Mouse (Mus musculus): ENCODE data around the gene Hsd17b14. TPM values are rescaled to one million over a fixed set of nuclear protein-coding genes. Genes with fewer than 3 reads are reported as not detected.

The Hsd17b14 gene
- polyA plus RNA-seq, 1 experiment from 2014 or later, result 0.14 TPM

GRCm38 (mm10) chr7:45595176-45595575 is 40.5 kb downstream of the Hsd17b14 start:
- 84% methylated on average over 4 of the region's 4 CpGs for WGBS
- Histone ChIP-seq H3K4me1 (no peaks in the 10 kb centered on the region), H3K4me2 (no peak overlapping the region), H3K4me3 (no peak overlapping the region), H3K9me3 (replicated peaks) (no peaks in the 10 kb centered on the region), H3K36me3 (ENCODE audit: poor library complexity, severe bottlenecking) (no peaks in the 10 kb centered on the region), H3K27me3 (no peaks in the 10 kb centered on the region), H3K27ac (no peak overlapping the region), H3K9ac (no peak overlapping the region)
- no peak for ATAC-seq

GRCm38 (mm10) chr7:45596107-45596506 is 41.4 kb downstream of the Hsd17b14 start:
- Histone ChIP-seq H3K27ac (no peak overlapping the region), H3K36me3 (ENCODE audit: poor library complexity, severe bottlenecking) (no peaks in the 10 kb centered on the region), H3K9ac (no peak overlapping the region), H3K4me2 (no peak overlapping the region), H3K9me3 (replicated peaks) (no peaks in the 10 kb centered on the region), H3K4me1 (no peaks in the 10 kb centered on the region), H3K27me3 (no peaks in the 10 kb centered on the region), H3K4me3 (no peak overlapping the region)
- 70% methylated on average over 1 of the region's 1 CpGs for WGBS
- ATAC-seq, result no peak

- no peak overlapping the region for H3K27ac ChIP-seq
- ATAC-seq, result no peak
- 91% methylated on average over 5 of the region's 5 CpGs for WGBS
- no peaks in the 10 kb centered on the region for H3K36me3 ChIP-seq (ENCODE audit: poor library complexity, severe bottlenecking)
- no peak overlapping the region for H3K9ac ChIP-seq
- H3K9me3 ChIP-seq (replicated peaks), result no peaks in the 10 kb centered on the region
- no peaks in the 10 kb centered on the region for H3K27me3 ChIP-seq
- H3K4me3 ChIP-seq, result no peak overlapping the region
- H3K4me1 ChIP-seq, result no peaks in the 10 kb centered on the region
- no peak overlapping the region for H3K4me2 ChIP-seq
Measured at GRCm38 (mm10) chr7:45597013-45597412, 42.3 kb downstream of the Hsd17b14 start.

- 95% methylated on average over 6 of the region's 6 CpGs for WGBS
- ATAC-seq, result no peak
- H3K27me3 ChIP-seq, result no peaks in the 10 kb centered on the region
- no peak overlapping the region for H3K9ac ChIP-seq
- H3K4me3 ChIP-seq, result no peak overlapping the region
- H3K4me1 ChIP-seq, result no peaks in the 10 kb centered on the region
- H3K4me2 ChIP-seq, result no peak overlapping the region
- H3K36me3 ChIP-seq (ENCODE audit: poor library complexity, severe bottlenecking), result no peaks in the 10 kb centered on the region
- H3K27ac ChIP-seq, result no peak overlapping the region
- no peaks in the 10 kb centered on the region for H3K9me3 ChIP-seq (replicated peaks)
Measured at GRCm38 (mm10) chr7:45597527-45597926, 42.8 kb downstream of the Hsd17b14 start.

- Histone ChIP-seq H3K27me3 (no peaks in the 10 kb centered on the region), H3K4me2 (no peak overlapping the region), H3K27ac (no peak overlapping the region), H3K9ac (no peak overlapping the region), H3K9me3 (replicated peaks) (no peaks in the 10 kb centered on the region; the same call in 1 of the 2 replicates), H3K4me1 (no peaks in the 10 kb centered on the region), H3K4me3 (no peak overlapping the region), H3K36me3 (ENCODE audit: poor library complexity, severe bottlenecking) (no peaks in the 10 kb centered on the region)
- no peak for ATAC-seq
- 54% methylated on average over 18 of the region's 18 CpGs for WGBS
Measured at GRCm38 (mm10) chr7:45598960-45599879, 44.5 kb downstream of the Hsd17b14 start.

DNA sequence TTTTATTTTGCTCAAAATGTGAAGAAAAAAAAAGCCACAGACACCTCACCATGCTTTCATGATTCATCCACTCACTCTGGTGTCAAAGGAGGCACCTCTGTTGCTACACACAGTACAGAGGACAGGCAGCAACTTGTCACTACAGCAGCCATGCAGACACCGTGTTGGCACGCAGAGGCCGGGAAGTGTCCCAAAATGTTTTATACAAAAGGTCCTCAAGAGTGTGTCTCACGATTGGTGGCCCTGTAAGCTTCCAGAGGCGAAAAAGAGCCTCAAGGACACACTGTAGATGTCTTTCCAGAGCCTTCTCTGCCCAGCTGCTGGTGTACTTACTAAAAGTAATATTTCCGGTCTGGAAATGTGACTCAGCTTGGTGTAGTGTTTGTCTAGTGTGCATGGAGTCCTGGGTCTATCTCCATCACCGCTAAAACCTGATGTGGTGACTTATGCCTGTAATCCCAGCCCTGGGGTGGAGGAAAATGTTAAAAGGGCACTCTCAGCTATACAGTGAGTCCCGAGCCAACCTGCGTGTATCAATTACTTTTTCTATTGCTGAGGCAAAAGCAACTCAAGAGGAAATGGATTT is 51.1 kb downstream of the Hsd17b14 start:
- WGBS, result 81% methylated on average over 9 of the region's 9 CpGs
- Histone ChIP-seq H3K4me3 (no peak overlapping the region), H3K4me1 (no peaks in the 10 kb centered on the region), H3K27me3 (no peaks in the 10 kb centered on the region), H3K9ac (no peak overlapping the region), H3K36me3 (ENCODE audit: poor library complexity, severe bottlenecking) (no peaks in the 10 kb centered on the region), H3K9me3 (replicated peaks) (no peaks in the 10 kb centered on the region; the same call in 1 of the 2 replicates), H3K4me2 (no peak overlapping the region), H3K27ac (no peak overlapping the region)
- ATAC-seq, result no peak

DNA sequence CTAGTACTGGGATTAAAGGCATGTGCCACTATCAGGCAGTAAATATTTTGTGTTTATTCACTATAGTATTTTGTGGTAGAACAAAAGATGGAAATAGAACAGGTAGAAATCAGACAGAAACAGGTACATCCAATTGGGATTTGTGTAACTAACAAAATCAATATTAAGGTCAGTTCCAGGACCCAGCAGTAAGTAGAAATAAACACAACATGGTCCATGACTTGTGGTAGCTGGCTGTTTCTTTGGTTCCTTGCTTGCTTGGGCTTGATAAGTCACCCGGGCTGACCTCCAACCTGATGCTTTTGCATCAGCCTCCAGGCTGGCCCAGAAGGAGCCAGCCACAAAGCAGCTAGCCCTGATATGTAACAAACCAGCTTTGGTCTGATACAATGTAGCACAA is 54.8 kb downstream of the Hsd17b14 start:
- ATAC-seq, result no peak
- no peaks in the 10 kb centered on the region for H3K36me3 ChIP-seq (ENCODE audit: poor library complexity, severe bottlenecking)
- H3K4me1 ChIP-seq, result no peaks in the 10 kb centered on the region
- 73% methylated on average over 1 of the region's 1 CpGs for WGBS
- H3K4me2 ChIP-seq, result no peak overlapping the region
- H3K9me3 ChIP-seq (replicated peaks), result no peaks in the 10 kb centered on the region
- no peak overlapping the region for H3K27ac ChIP-seq
- no peak overlapping the region for H3K9ac ChIP-seq
- H3K4me3 ChIP-seq, result no peak overlapping the region
- H3K27me3 ChIP-seq, result no peaks in the 10 kb centered on the region

- no peak overlapping the region for H3K4me2 ChIP-seq
- no peak for ATAC-seq
- no peaks in the 10 kb centered on the region for H3K36me3 ChIP-seq (ENCODE audit: poor library complexity, severe bottlenecking)
- H3K9ac ChIP-seq, result no peak overlapping the region
- no peaks in the 10 kb centered on the region for H3K9me3 ChIP-seq (replicated peaks)
- H3K27ac ChIP-seq, result no peak overlapping the region
- WGBS, result 29% methylated on average over 6 of the region's 6 CpGs
- H3K4me1 ChIP-seq, result peaks cover 5% of the 10 kb centered on the region
- no peak overlapping the region for H3K4me3 ChIP-seq
- H3K27me3 ChIP-seq, result peaks cover 49% of the 10 kb centered on the region
Measured at GRCm38 (mm10) chr7:45616277-45616676, 61.6 kb downstream of the Hsd17b14 start.

DNA sequence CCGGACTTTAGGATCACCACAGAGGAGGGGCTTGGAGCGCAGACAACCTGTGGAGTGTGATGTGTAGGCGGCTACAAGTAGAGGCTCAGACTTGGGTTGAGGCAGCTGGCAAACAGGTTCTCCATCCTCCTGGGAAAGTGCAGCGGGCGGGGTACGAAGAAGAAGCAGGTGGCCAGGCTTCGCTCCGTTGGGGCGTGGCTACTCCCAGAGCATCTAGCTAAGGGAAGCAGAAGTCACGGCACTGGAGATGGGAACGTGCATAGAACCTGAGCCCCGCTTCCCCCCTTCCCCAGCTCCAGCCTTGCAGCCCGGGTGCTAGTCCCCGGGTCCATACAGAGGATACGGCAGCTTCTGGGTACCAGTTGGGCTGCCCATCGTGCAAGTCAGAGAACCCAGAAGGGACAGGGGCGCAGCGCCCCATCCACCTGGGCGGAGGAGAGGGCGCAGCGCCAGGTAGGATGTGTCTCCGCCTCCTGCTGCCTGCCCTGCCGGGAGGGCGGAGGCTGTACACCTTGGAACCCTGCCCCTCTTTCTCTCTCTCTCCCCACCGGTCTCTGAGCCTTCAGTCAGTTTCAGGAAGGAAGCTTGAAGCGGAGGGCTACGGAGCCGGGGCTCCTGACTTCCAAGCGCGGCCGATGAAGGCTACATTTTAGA is 62.5 kb downstream of the Hsd17b14 start, which contains the start of gene Fut1:
Fut1 (plus strand) TSS at position 248 of the 654 bp plus-strand sequence.
- Histone ChIP-seq H3K4me2 (peak within 1 kb of the TSS; percentile 21; the same call in 1 of the 2 replicates), H3K36me3 (ENCODE audit: poor library complexity, severe bottlenecking) (no peaks in the 10 kb centered on the region), H3K9ac (0 out of 2 replicates have a peak within 1 kb of the TSS, but pooled peaks have one; percentile 27), H3K4me3 (0 out of 2 replicates have a peak within 1 kb of the TSS, but pooled peaks have one; percentile 6), H3K27me3 (peaks cover 49% of the 10 kb centered on the region), H3K27ac (no peak within 1 kb of the TSS), H3K9me3 (replicated peaks) (no peaks in the 10 kb centered on the region), H3K4me1 (peaks cover 5% of the 10 kb centered on the region)
- ATAC-seq, result no peak
- 6% methylated on average over 31 of the region's 31 CpGs for WGBS

Other genes with a start within 250 kb of the Hsd17b14 start
- 5.0 and 6.4 TPM in 2 replicates for gene Trpm4, start 221.1 kb upstream of the Hsd17b14 start, polyA plus RNA-seq (2015; fragmentation: Nextera tagmentation; extraction: Ambion mirVana)
- 0.06 TPM in 1 of 2 replicates, not detected in the other for gene Hrc, start 219.6 kb upstream of the Hsd17b14 start, polyA plus RNA-seq (2015; fragmentation: Nextera tagmentation; extraction: Ambion mirVana)
- gene Ppfia3, start 187.9 kb upstream of the Hsd17b14 start, polyA plus RNA-seq (2015; fragmentation: Nextera tagmentation; extraction: Ambion mirVana), result 12.0 and 12.7 TPM in 2 replicates
- 2.9 and 4.5 TPM in 2 replicates for gene Lin7b, start 184.3 kb upstream of the Hsd17b14 start, polyA plus RNA-seq (2015; fragmentation: Nextera tagmentation; extraction: Ambion mirVana)
- 250 and 254 TPM in 2 replicates for gene Snrnp70, start 159.2 kb upstream of the Hsd17b14 start, polyA plus RNA-seq (2015; fragmentation: Nextera tagmentation; extraction: Ambion mirVana)
- gene Kcna7, start 149.2 kb upstream of the Hsd17b14 start, polyA plus RNA-seq (2015; fragmentation: Nextera tagmentation; extraction: Ambion mirVana), result not detected in 2 replicates
- gene Ntf5, start 141.2 kb upstream of the Hsd17b14 start, polyA plus RNA-seq (2015; fragmentation: Nextera tagmentation; extraction: Ambion mirVana), result not detected in 2 replicates
- 0.44 and 1.1 TPM in 2 replicates for gene Lhb, start 134.1 kb upstream of the Hsd17b14 start, polyA plus RNA-seq (2015; fragmentation: Nextera tagmentation; extraction: Ambion mirVana)
- gene Gys1, start 120.0 kb upstream of the Hsd17b14 start, polyA plus RNA-seq (2015; fragmentation: Nextera tagmentation; extraction: Ambion mirVana), result 20.9 and 23.0 TPM in 2 replicates
- 153 and 173 TPM in 2 replicates for gene Ruvbl2, start 116.8 kb upstream of the Hsd17b14 start, polyA plus RNA-seq (2015; fragmentation: Nextera tagmentation; extraction: Ambion mirVana)
- gene Ftl1, start 95.0 kb upstream of the Hsd17b14 start, polyA plus RNA-seq (2015; fragmentation: Nextera tagmentation; extraction: Ambion mirVana), result 6,730 and 6,791 TPM in 2 replicates
- 243 and 272 TPM in 2 replicates for gene Bax, start 88.0 kb upstream of the Hsd17b14 start, polyA plus RNA-seq (2015; fragmentation: Nextera tagmentation; extraction: Ambion mirVana)
- 0.11 and 0.22 TPM in 2 replicates for gene Tulp2, start 73.0 kb upstream of the Hsd17b14 start, polyA plus RNA-seq (2015; fragmentation: Nextera tagmentation; extraction: Ambion mirVana)
- gene Gm45808, start 68.1 kb upstream of the Hsd17b14 start, polyA plus RNA-seq (2015; fragmentation: Nextera tagmentation; extraction: Ambion mirVana), result 0.26 TPM in 1 of 2 replicates, not detected in the other
- 2.7 and 3.1 TPM in 2 replicates for gene Dhdh, start 66.1 kb upstream of the Hsd17b14 start, polyA plus RNA-seq (2015; fragmentation: Nextera tagmentation; extraction: Ambion mirVana)
- 73.2 and 85.4 TPM in 2 replicates for gene Nucb1, start 44.5 kb upstream of the Hsd17b14 start, polyA plus RNA-seq (2015; fragmentation: Nextera tagmentation; extraction: Ambion mirVana)
- 13.5 and 15.3 TPM in 2 replicates for gene Ppp1r15a, start 28.6 kb upstream of the Hsd17b14 start, polyA plus RNA-seq (2015; fragmentation: Nextera tagmentation; extraction: Ambion mirVana)
- 0.28 and 0.50 TPM in 2 replicates for gene Plekha4, start 28.6 kb upstream of the Hsd17b14 start, polyA plus RNA-seq (2015; fragmentation: Nextera tagmentation; extraction: Ambion mirVana)
- gene Bcat2, start 15.3 kb downstream of the Hsd17b14 start, polyA plus RNA-seq (2015; fragmentation: Nextera tagmentation; extraction: Ambion mirVana), result 18.9 and 23.7 TPM in 2 replicates
- gene Fgf21, start 60.6 kb downstream of the Hsd17b14 start, polyA plus RNA-seq (2015; fragmentation: Nextera tagmentation; extraction: Ambion mirVana), result 0.19 TPM in 1 of 2 replicates, not detected in the other
- gene Fut1, start 62.4 kb downstream of the Hsd17b14 start, polyA plus RNA-seq (2015; fragmentation: Nextera tagmentation; extraction: Ambion mirVana), result not detected in 2 replicates
- 0.10 TPM in 1 of 2 replicates, not detected in the other for gene Izumo1, start 66.9 kb downstream of the Hsd17b14 start, polyA plus RNA-seq (2015; fragmentation: Nextera tagmentation; extraction: Ambion mirVana)
- 5.7 TPM in 2 replicates for gene Rasip1, start 72.6 kb downstream of the Hsd17b14 start, polyA plus RNA-seq (2015; fragmentation: Nextera tagmentation; extraction: Ambion mirVana)
- gene Mamstr, start 85.1 kb downstream of the Hsd17b14 start, polyA plus RNA-seq (2015; fragmentation: Nextera tagmentation; extraction: Ambion mirVana), result 1.8 and 3.8 TPM in 2 replicates
- gene Fut2, start 111.5 kb downstream of the Hsd17b14 start, polyA plus RNA-seq (2015; fragmentation: Nextera tagmentation; extraction: Ambion mirVana), result 0.25 TPM in 1 of 2 replicates, not detected in the other
- gene Ntn5, start 129.1 kb downstream of the Hsd17b14 start, polyA plus RNA-seq (2015; fragmentation: Nextera tagmentation; extraction: Ambion mirVana), result 0.15 TPM in 1 of 2 replicates, not detected in the other
- gene Sec1, start 139.5 kb downstream of the Hsd17b14 start, polyA plus RNA-seq (2015; fragmentation: Nextera tagmentation; extraction: Ambion mirVana), result 0.16 and 0.17 TPM in 2 replicates
- 14.9 and 19.8 TPM in 2 replicates for gene Car11, start 144.9 kb downstream of the Hsd17b14 start, polyA plus RNA-seq (2015; fragmentation: Nextera tagmentation; extraction: Ambion mirVana)
- 2.5 and 3.0 TPM in 2 replicates for gene Dbp, start 150.2 kb downstream of the Hsd17b14 start, polyA plus RNA-seq (2015; fragmentation: Nextera tagmentation; extraction: Ambion mirVana)
- gene Rpl18, start 160.6 kb downstream of the Hsd17b14 start, polyA plus RNA-seq (2015; fragmentation: Nextera tagmentation; extraction: Ambion mirVana), result 808 and 823 TPM in 2 replicates
- gene Sphk2, start 163.1 kb downstream of the Hsd17b14 start, polyA plus RNA-seq (2015; fragmentation: Nextera tagmentation; extraction: Ambion mirVana), result 25.3 and 29.7 TPM in 2 replicates
- 1.3 TPM in 2 replicates for gene Fam83e, start 166.3 kb downstream of the Hsd17b14 start, polyA plus RNA-seq (2015; fragmentation: Nextera tagmentation; extraction: Ambion mirVana)
- not detected in 2 replicates for gene Spaca4, start 170.9 kb downstream of the Hsd17b14 start, polyA plus RNA-seq (2015; fragmentation: Nextera tagmentation; extraction: Ambion mirVana)
- gene Lmtk3, start 228.8 kb downstream of the Hsd17b14 start, polyA plus RNA-seq (2015; fragmentation: Nextera tagmentation; extraction: Ambion mirVana), result 12.4 and 13.1 TPM in 2 replicates
- 4.1 and 4.4 TPM in 2 replicates for gene Sult2b1, start 229.8 kb downstream of the Hsd17b14 start, polyA plus RNA-seq (2015; fragmentation: Nextera tagmentation; extraction: Ambion mirVana)

Measured in forebrain, embryonic 13.5 days (tissue).